ENCODE assay signal across 16 mouse cellular contexts in genomic region chr8:90245828-90246227, GRCm38 (mm10).
DNase-seq lines count a peak whose midpoint lies in the region; ATAC-seq and TF ChIP-seq lines count a peak whose summit lies in the region.
"Had no signal": no experiment of that assay in that cellular context is flagged by ENCODE, and none has a peak within 500 bp of the region (broad histone marks: within the 10 kb centered on the region; RNA-seq: fewer than 3 reads in every experiment).

No protein-coding gene starts in this region.

- H3K9ac ChIP-seq in forebrain, embryonic 16.5 days (replicated peaks; ENCODE audit: low read depth, low read length) = no peak overlapping the region
- H3K9ac ChIP-seq in forebrain, embryonic 15.5 days (replicated peaks) = no peak overlapping the region
- H3K9ac ChIP-seq in hindbrain, embryonic 11.5 days (ENCODE audit: low read depth, low read length) = no peak overlapping the region
- no peak overlapping the region for H3K9ac ChIP-seq in hindbrain, postnatal 0 days (replicated peaks; ENCODE audit: low read length)
- no peak overlapping the region for H3K9ac ChIP-seq in midbrain, embryonic 16.5 days (ENCODE audit: low read depth, low read length)
- H3K9ac ChIP-seq in heart, embryonic 12.5 days = no peak overlapping the region
- H3K9ac ChIP-seq: limb, embryonic 13.5 days; liver, embryonic 15.5 days had no signal

- 0 out of 2 replicates have a peak, but pooled peaks cover 2% of the 10 kb centered on the region for H3K27me3 ChIP-seq in forebrain, embryonic 16.5 days (replicated peaks; ENCODE audit: control insufficient read depth, insufficient read depth, low read length)
- no peaks in the 10 kb centered on the region for H3K27me3 ChIP-seq in forebrain, embryonic 15.5 days
- no peaks in the 10 kb centered on the region for H3K27me3 ChIP-seq in hindbrain, embryonic 11.5 days (ENCODE audit: control insufficient read depth, insufficient read depth, low read length)
- H3K27me3 ChIP-seq in hindbrain, postnatal 0 days (ENCODE audit: insufficient read depth, low read length) = no peaks in the 10 kb centered on the region
- H3K27me3 ChIP-seq in midbrain, embryonic 16.5 days (ENCODE audit: control insufficient read depth, insufficient read depth, low read depth, low read length) = no peaks in the 10 kb centered on the region
- H3K27me3 ChIP-seq in heart, embryonic 12.5 days (replicated peaks) = no peaks in the 10 kb centered on the region
- H3K27me3 ChIP-seq: liver, embryonic 15.5 days had no signal

- H3K4me1 ChIP-seq in forebrain, embryonic 16.5 days (replicated peaks; ENCODE audit: control insufficient read depth, insufficient read depth, low read length) = peaks cover 22% of the 10 kb centered on the region
- H3K4me1 ChIP-seq in forebrain, embryonic 15.5 days = peaks cover 46% of the 10 kb centered on the region
- 0 out of 2 replicates have a peak, but pooled peaks cover 9% of the 10 kb centered on the region for H3K4me1 ChIP-seq in hindbrain, embryonic 11.5 days (replicated peaks; ENCODE audit: control insufficient read depth, insufficient read depth, low read length)
- no peaks in the 10 kb centered on the region; the same call in 1 of the 2 replicates for H3K4me1 ChIP-seq in hindbrain, postnatal 0 days (ENCODE audit: insufficient read depth, low read length)
- H3K4me1 ChIP-seq in midbrain, embryonic 16.5 days (ENCODE audit: control insufficient read depth, insufficient read depth, low read length) = peaks cover 16% of the 10 kb centered on the region
- no peaks in the 10 kb centered on the region for H3K4me1 ChIP-seq in heart, embryonic 12.5 days (replicated peaks)
- H3K4me1 ChIP-seq: liver, embryonic 15.5 days had no signal

- peak; percentile 58 for DNase-seq in hindbrain, embryonic 11.5 days (ENCODE audit: low spot score)
- peak; percentile 61 for DNase-seq in hindbrain, postnatal 0 days (ENCODE audit: low spot score)
- no peak for DNase-seq in spleen, postnatal 14 days (ENCODE audit: low spot score in 2 of 2)
- DNase-seq: adrenal gland, postnatal 25 days; cerebellum, adult 8-10 months; kidney, adult 8-10 months; kidney, postnatal 4 days; right cerebral cortex, postnatal 14 days; thymus, postnatal 25 days had no signal

- peak; percentile 20; the same call in 1 of the 2 replicates for ATAC-seq in forebrain, embryonic 16.5 days
- no peak for ATAC-seq in forebrain, embryonic 15.5 days (replicated peaks)
- ATAC-seq in hindbrain, embryonic 11.5 days (ENCODE audit: low FRiP score) = no peak
- no peak for ATAC-seq in hindbrain, postnatal 0 days
- peak; percentile 57; the same call in 1 of the 2 replicates for ATAC-seq in midbrain, embryonic 16.5 days
- no peak for ATAC-seq in heart, embryonic 12.5 days (ENCODE audit: insufficient number of reproducible peaks, low FRiP score)
- ATAC-seq: lung, postnatal 0 days had no signal

- H3K4me3 ChIP-seq in forebrain, embryonic 16.5 days (replicated peaks; ENCODE audit: low read length) = no peak overlapping the region
- H3K4me3 ChIP-seq in forebrain, embryonic 15.5 days = no peak overlapping the region
- H3K4me3 ChIP-seq in hindbrain, embryonic 11.5 days (ENCODE audit: low read depth, low read length) = no peak overlapping the region
- no peak overlapping the region for H3K4me3 ChIP-seq in hindbrain, postnatal 0 days (ENCODE audit: low read length)
- no peak overlapping the region for H3K4me3 ChIP-seq in midbrain, embryonic 16.5 days (ENCODE audit: low read depth, low read length)
- H3K4me3 ChIP-seq in heart, embryonic 12.5 days = no peak overlapping the region
- H3K4me3 ChIP-seq: limb, embryonic 13.5 days; liver, embryonic 15.5 days had no signal

- no peaks in the 10 kb centered on the region for H3K36me3 ChIP-seq in forebrain, embryonic 16.5 days (ENCODE audit: control insufficient read depth, insufficient read depth)
- 0 out of 2 replicates have a peak, but pooled peaks cover 4% of the 10 kb centered on the region for H3K36me3 ChIP-seq in forebrain, embryonic 15.5 days
- 0 out of 2 replicates have a peak, but pooled peaks cover 3% of the 10 kb centered on the region for H3K36me3 ChIP-seq in hindbrain, embryonic 11.5 days (ENCODE audit: control insufficient read depth, insufficient read depth, low read length)
- H3K36me3 ChIP-seq in hindbrain, postnatal 0 days (ENCODE audit: insufficient read depth, low read length) = peaks cover 7% of the 10 kb centered on the region; the same call in 1 of the 2 replicates
- H3K36me3 ChIP-seq in midbrain, embryonic 16.5 days (ENCODE audit: control insufficient read depth, insufficient read depth, low read length) = peaks cover 8% of the 10 kb centered on the region
- H3K36me3 ChIP-seq in heart, embryonic 12.5 days = peaks cover 24% of the 10 kb centered on the region
- H3K36me3 ChIP-seq: liver, embryonic 15.5 days had no signal

- H3K4me2 ChIP-seq in forebrain, embryonic 16.5 days (ENCODE audit: low read length) = no peak overlapping the region
- no peak overlapping the region for H3K4me2 ChIP-seq in forebrain, embryonic 15.5 days (replicated peaks)
- no peak overlapping the region for H3K4me2 ChIP-seq in hindbrain, embryonic 11.5 days (replicated peaks; ENCODE audit: low read depth, low read length)
- no peak overlapping the region for H3K4me2 ChIP-seq in hindbrain, postnatal 0 days (ENCODE audit: low read depth, low read length)
- no peak overlapping the region for H3K4me2 ChIP-seq in midbrain, embryonic 16.5 days (ENCODE audit: low read length)
- H3K4me2 ChIP-seq in heart, embryonic 12.5 days = no peak overlapping the region
- H3K4me2 ChIP-seq: limb, embryonic 13.5 days; liver, embryonic 15.5 days had no signal

- H3K9me3 ChIP-seq in forebrain, embryonic 16.5 days (ENCODE audit: control insufficient read depth, low read length) = no peaks in the 10 kb centered on the region
- no peaks in the 10 kb centered on the region for H3K9me3 ChIP-seq in forebrain, embryonic 15.5 days
- H3K9me3 ChIP-seq in hindbrain, embryonic 11.5 days (ENCODE audit: control insufficient read depth, low read length) = no peaks in the 10 kb centered on the region
- H3K9me3 ChIP-seq in hindbrain, postnatal 0 days (ENCODE audit: low read length) = no peaks in the 10 kb centered on the region
- no peaks in the 10 kb centered on the region for H3K9me3 ChIP-seq in midbrain, embryonic 16.5 days (replicated peaks; ENCODE audit: control insufficient read depth, low read length, poor library complexity, severe bottlenecking)
- H3K9me3 ChIP-seq in heart, embryonic 12.5 days (replicated peaks) = no peaks in the 10 kb centered on the region
- H3K9me3 ChIP-seq: limb, embryonic 13.5 days; liver, embryonic 15.5 days had no signal

- H3K27ac ChIP-seq in forebrain, embryonic 16.5 days (ENCODE audit: low read length) = no peak overlapping the region
- no peak overlapping the region for H3K27ac ChIP-seq in forebrain, embryonic 15.5 days (replicated peaks)
- H3K27ac ChIP-seq in hindbrain, embryonic 11.5 days (ENCODE audit: low read depth, low read length) = peak overlapping the region; percentile 63
- H3K27ac ChIP-seq in hindbrain, postnatal 0 days = no peak overlapping the region
- peak overlapping the region; percentile 64; the same call in 1 of the 2 replicates for H3K27ac ChIP-seq in midbrain, embryonic 16.5 days (ENCODE audit: low read length)
- no peak overlapping the region for H3K27ac ChIP-seq in heart, embryonic 12.5 days (ENCODE audit: poor library complexity, severe bottlenecking)
- H3K27ac ChIP-seq: limb, embryonic 13.5 days; liver, embryonic 15.5 days had no signal

- no peak for TF ChIP-seq CTCF in hindbrain, postnatal 0 days (IDR thresholded peaks at IDR 0.05; ENCODE audit: low read depth)

- 12% methylated on average over 3 of the region's 3 CpGs for WGBS in forebrain, embryonic 16.5 days
- 13% methylated on average over 3 of the region's 3 CpGs for WGBS in forebrain, embryonic 15.5 days
- 50% methylated on average over 3 of the region's 3 CpGs for WGBS in hindbrain, embryonic 11.5 days
- 37% methylated on average over 3 of the region's 3 CpGs for WGBS in hindbrain, postnatal 0 days
- 20% methylated on average over 3 of the region's 3 CpGs for WGBS in midbrain, embryonic 16.5 days
- WGBS in heart, embryonic 12.5 days = 82% methylated on average over 3 of the region's 3 CpGs

Comparison
In these comparisons a context has a peak if more than half of its experiments do, and no peak if none do; other contexts are left out.
1. ATAC-seq: peak in forebrain, embryonic 16.5 days (single experiment) and midbrain, embryonic 16.5 days (single experiment); none in forebrain, embryonic 15.5 days (single experiment), hindbrain, embryonic 11.5 days (single experiment), hindbrain, postnatal 0 days (single experiment) and heart, embryonic 12.5 days (single experiment).
2. H3K27ac ChIP-seq: peak in hindbrain, embryonic 11.5 days (single experiment) and midbrain, embryonic 16.5 days (single experiment); none in forebrain, embryonic 16.5 days (single experiment), forebrain, embryonic 15.5 days (single experiment), hindbrain, postnatal 0 days (single experiment) and heart, embryonic 12.5 days (single experiment).
3. DNase-seq: peak in hindbrain, embryonic 11.5 days (single experiment) and hindbrain, postnatal 0 days (single experiment); none in spleen, postnatal 14 days (0 of 2).